Mouse (Mus musculus) forebrain, postnatal 0 days (tissue): ENCODE results near the gene Adamts6. TPM values are rescaled to one million over a fixed set of nuclear protein-coding genes. Genes with fewer than 3 reads are reported as not detected.

Experiments used
- ATAC-seq: fragments of 200-750 bp; cut with Nextera tagmentation; 2 replicates; pipeline ENCODE4 v1.8.0; 2017; ENCODE audit warnings: mild to moderate bottlenecking, moderate library complexity
- DNase-seq: peaks from one replicate; pipeline ENCODE4 v3.0.0-alpha.2; 2015
- H3K27ac ChIP-seq: fragments of 300-500 bp; sonication (generic); 2 replicates; pipeline ENCODE4 v1.5.1; 2014; ENCODE audit warnings: low read depth, mild to moderate bottlenecking, antibody characterized with exemption, low read length, moderate library complexity, mixed read lengths
- H3K27me3 ChIP-seq: fragments of 300-500 bp; sonication (generic); 2 replicates; pipeline ENCODE4 v1.6.1; 2014; ENCODE audit warnings: mild to moderate bottlenecking, low read length, mixed read lengths; ENCODE audit not compliant: insufficient read depth
- H3K36me3 ChIP-seq: fragments of 300-500 bp; sonication (generic); 2 replicates; pipeline ENCODE4 v1.6.1; 2014; ENCODE audit warnings: mild to moderate bottlenecking, moderate library complexity; ENCODE audit not compliant: insufficient read depth
- H3K4me1 ChIP-seq: fragments of 300-500 bp; sonication (generic); 2 replicates; pipeline ENCODE4 v1.6.1; 2014; ENCODE audit warnings: antibody characterized with exemption; ENCODE audit not compliant: insufficient read depth
- H3K4me2 ChIP-seq: fragments of 300-500 bp; sonication (generic); 2 replicates; pipeline ENCODE4 v1.6.1; 2014; ENCODE audit warnings: low read depth, mild to moderate bottlenecking, moderate library complexity
- H3K4me3 ChIP-seq: fragments of 300-500 bp; sonication (generic); 2 replicates; pipeline ENCODE4 v1.5.1; 2014; ENCODE audit warnings: low read depth, low read length, mixed read lengths
- H3K9ac ChIP-seq: fragments of 300-500 bp; sonication (generic); 2 replicates; pipeline ENCODE4 v1.6.1; 2014; ENCODE audit warnings: mild to moderate bottlenecking
- H3K9me3 ChIP-seq: fragments of 300-500 bp; sonication (generic); 2 replicates; pipeline ENCODE4 v1.6.1; 2016; ENCODE audit warnings: low read length
- CTCF ChIP-seq: sonication (generic); IDR thresholded peaks from 2 replicates; pipeline ENCODE4 v1.5.1; 2016; ENCODE audit warnings: antibody characterized with exemption, control low read depth, low read depth
- WGBS: fragments of 180-500 bp; shearing (Covaris S2); extraction: QIAGEN DNeasy Blood & Tissue Kit; methylation state at CpG from one replicate; pipeline ENCODE4 v1.1.7; 2014; 5-methylcytosine and 5-hydroxymethylcytosine counted together
- polyA plus RNA-seq: library from polyadenylated mRNA; unstranded; fragments of >200 nt; fragmentation: Nextera tagmentation; extraction: Ambion mirVana; gene quantifications from 2 replicates; pipeline ENCODE4 v1.2.1, GENCODE M21; 2015
- total RNA-seq: library from RNA; depleted of rRNA; stranded (reverse); fragments of >200 nt; gene quantifications from 2 replicates; pipeline ENCODE4 v1.2.3, GENCODE M21; 2014

Gene Adamts6
- total and polyA plus RNA-seq, 2 experiments from 2014 or later: 0.62 to 4.6 TPM

- 94% methylated on average over 7 of the region's 7 CpGs for WGBS
- Histone ChIP-seq H3K4me3 (no peak overlapping the region), H3K27me3 (no peaks in the 10 kb centered on the region), H3K36me3 (no peaks in the 10 kb centered on the region), H3K4me2 (no peak overlapping the region), H3K9ac (no peak overlapping the region), H3K27ac (no peak overlapping the region), H3K9me3 (no peaks in the 10 kb centered on the region), H3K4me1 (no peaks in the 10 kb centered on the region)
- TF ChIP-seq CTCF: no peak
- no peak for ATAC-seq
- no peak for DNase-seq
Measured at GRCm38 (mm10) chr13:104502406-104502805, 214.8 kb downstream of the Adamts6 start.

GRCm38 (mm10) chr13:104504043-104504442 lies 216.4 kb downstream of the Adamts6 start:
- DNase-seq: no peak
- H3K4me3 ChIP-seq: no peak overlapping the region
- WGBS: 86% methylated on average over 1 of the region's 1 CpGs
- H3K9ac ChIP-seq: no peak overlapping the region
- no peaks in the 10 kb centered on the region for H3K27me3 ChIP-seq
- no peak overlapping the region for H3K27ac ChIP-seq
- no peak overlapping the region for H3K4me2 ChIP-seq
- H3K36me3 ChIP-seq: no peaks in the 10 kb centered on the region
- no peaks in the 10 kb centered on the region for H3K9me3 ChIP-seq
- H3K4me1 ChIP-seq: no peaks in the 10 kb centered on the region
- no peak for ATAC-seq
- no peak for TF ChIP-seq CTCF

DNA sequence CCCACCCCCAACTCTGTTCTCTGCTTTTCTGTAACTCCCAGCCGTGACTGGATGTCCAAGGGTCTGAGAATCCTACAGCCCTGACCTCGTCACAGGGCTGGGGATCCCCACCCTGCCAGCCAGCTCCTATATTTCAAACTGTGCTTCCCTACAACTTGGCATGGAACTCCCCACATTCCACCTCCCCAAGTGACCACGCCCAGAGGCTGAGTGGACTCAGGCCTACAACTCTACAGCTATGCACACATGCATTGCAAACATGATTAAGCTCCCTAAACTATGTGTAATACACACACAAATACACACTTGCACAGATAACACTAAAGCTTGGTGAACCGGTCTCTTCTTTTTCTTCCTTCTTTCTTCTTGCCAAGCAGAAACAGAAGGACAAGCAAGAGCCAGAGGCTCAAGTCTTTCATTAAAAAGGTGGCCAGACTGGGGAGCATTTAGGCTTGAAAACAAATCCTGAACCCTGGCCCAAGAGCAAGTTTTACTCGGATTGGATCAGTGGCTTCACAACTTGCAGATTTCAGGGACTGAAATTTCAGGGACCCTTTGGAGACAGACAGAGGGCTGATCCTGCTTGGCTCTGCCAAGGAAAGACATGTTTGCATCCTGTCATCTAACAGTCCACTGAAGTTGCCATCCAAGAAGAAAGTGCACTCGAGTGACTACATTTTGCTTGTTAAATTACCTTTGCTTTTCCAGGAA lies 218.7 kb downstream of the Adamts6 start:
- TF ChIP-seq CTCF: no peak

GRCm38 (mm10) chr13:104507671-104508070 lies 220.0 kb downstream of the Adamts6 start:
- TF ChIP-seq CTCF: no peak
- Histone ChIP-seq H3K36me3 (no peaks in the 10 kb centered on the region), H3K4me3 (no peak overlapping the region), H3K27ac (no peak overlapping the region), H3K4me1 (no peaks in the 10 kb centered on the region), H3K27me3 (no peaks in the 10 kb centered on the region), H3K9ac (no peak overlapping the region), H3K9me3 (no peaks in the 10 kb centered on the region), H3K4me2 (no peak overlapping the region)
- WGBS: 90% methylated on average over 6 of the region's 6 CpGs
- ATAC-seq (no peak), DNase-seq (no peak)

More for the DNA sequence above, 218.7 kb downstream of the Adamts6 start:
- Histone ChIP-seq H3K4me1 (no peaks in the 10 kb centered on the region), H3K27ac (no peak overlapping the region), H3K4me2 (no peak overlapping the region), H3K4me3 (no peak overlapping the region), H3K27me3 (no peaks in the 10 kb centered on the region), H3K9ac (no peak overlapping the region), H3K9me3 (no peaks in the 10 kb centered on the region), H3K36me3 (no peaks in the 10 kb centered on the region)
- no peak for DNase-seq
- WGBS: 79% methylated on average over 6 of the region's 6 CpGs
- ATAC-seq: no peak

DNA sequence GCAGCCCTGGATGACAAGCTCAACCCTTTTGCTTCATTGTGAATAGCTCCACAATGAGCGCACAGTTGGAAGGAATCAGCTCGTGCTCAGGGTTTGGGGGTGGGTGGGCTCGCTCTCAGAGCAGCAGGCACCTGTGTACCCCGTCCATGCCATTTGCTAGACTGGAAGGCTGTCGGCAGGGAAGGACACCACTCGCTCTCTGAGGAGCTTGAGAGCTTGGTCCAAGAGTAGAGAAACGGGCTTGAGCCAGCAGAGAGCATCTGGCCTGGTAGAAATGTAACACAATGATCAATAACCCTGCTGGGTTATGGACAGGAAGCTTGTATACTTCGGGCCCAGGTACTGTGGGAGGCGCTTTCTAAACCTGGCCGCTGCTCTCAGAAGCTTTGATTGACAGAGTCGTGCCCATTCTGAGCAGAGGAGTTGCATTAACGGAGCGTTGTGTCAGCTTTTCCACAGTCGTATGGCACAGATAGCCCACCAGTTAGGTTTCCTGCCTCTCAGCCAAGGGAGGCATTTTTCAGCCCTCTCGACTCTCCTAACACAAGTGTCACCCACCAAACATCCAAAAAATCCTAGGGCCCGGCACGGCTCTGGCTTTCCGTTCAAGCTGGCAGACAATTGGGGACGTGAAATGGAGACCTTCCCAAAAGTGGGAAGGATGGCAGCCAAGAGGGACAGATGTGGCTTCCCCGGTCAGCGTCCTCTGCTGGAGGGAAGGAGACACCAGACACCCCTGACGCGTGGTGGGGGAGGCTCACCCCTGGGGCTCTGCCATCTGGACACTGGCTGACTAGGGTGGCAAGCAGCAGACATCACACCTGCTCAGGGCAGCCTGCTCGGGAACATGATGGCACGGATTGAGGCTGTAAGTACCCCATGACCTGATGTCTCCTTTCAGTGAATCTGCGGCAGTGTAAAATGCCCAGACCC lies 222.2 kb downstream of the Adamts6 start:
- Histone ChIP-seq H3K4me2 (no peak overlapping the region), H3K36me3 (no peaks in the 10 kb centered on the region), H3K4me3 (no peak overlapping the region), H3K9ac (no peak overlapping the region), H3K27me3 (no peaks in the 10 kb centered on the region), H3K9me3 (no peaks in the 10 kb centered on the region), H3K27ac (no peak overlapping the region), H3K4me1 (no peaks in the 10 kb centered on the region)
- WGBS: 60% methylated on average over 26 of the region's 26 CpGs
- ATAC-seq (peak; percentile 71), DNase-seq (no peak)
- no peak for TF ChIP-seq CTCF

- Histone ChIP-seq H3K4me3 (no peak overlapping the region), H3K36me3 (no peaks in the 10 kb centered on the region), H3K4me1 (no peaks in the 10 kb centered on the region), H3K9ac (no peak overlapping the region), H3K27me3 (no peaks in the 10 kb centered on the region), H3K27ac (no peak overlapping the region), H3K4me2 (no peak overlapping the region), H3K9me3 (no peaks in the 10 kb centered on the region)
- DNase-seq (no peak), ATAC-seq (peak; percentile 25; the same call in 1 of the 2 replicates)
- 77% methylated on average over 5 of the region's 5 CpGs for WGBS
- no peak for TF ChIP-seq CTCF
Measured at GRCm38 (mm10) chr13:104510766-104511165, 223.1 kb downstream of the Adamts6 start.

GRCm38 (mm10) chr13:104515054-104515453 lies 227.4 kb downstream of the Adamts6 start:
- no peak overlapping the region for H3K9ac ChIP-seq
- no peak for TF ChIP-seq CTCF
- no peaks in the 10 kb centered on the region for H3K9me3 ChIP-seq
- H3K4me1 ChIP-seq: peaks cover 10% of the 10 kb centered on the region; the same call in 1 of the 2 replicates
- DNase-seq (no peak), ATAC-seq (no peak)
- H3K27ac ChIP-seq: no peak overlapping the region
- H3K36me3 ChIP-seq: no peaks in the 10 kb centered on the region
- 97% methylated on average over 1 of the region's 1 CpGs for WGBS
- H3K4me2 ChIP-seq: no peak overlapping the region
- H3K27me3 ChIP-seq: no peaks in the 10 kb centered on the region
- H3K4me3 ChIP-seq: no peak overlapping the region
